Mouse (Mus musculus) kidney, postnatal 4 days (tissue): ENCODE data around the gene Fam122a.

Experiments used
- DNase-seq, 2 experiments: peaks; one replicate each; pipeline ENCODE4 v3.0.0; 2021; ENCODE audit warnings: mixed read lengths in 2 of 2

Gene Fam122a

GRCm38 (mm10) chr19:24486433-24487296 lies 9.5 kb upstream of the Fam122a start:
- no peak for DNase-seq

- DNase-seq, result no peak
Measured at GRCm38 (mm10) chr19:24484612-24485194, 7.5 kb upstream of the Fam122a start.

DNA sequence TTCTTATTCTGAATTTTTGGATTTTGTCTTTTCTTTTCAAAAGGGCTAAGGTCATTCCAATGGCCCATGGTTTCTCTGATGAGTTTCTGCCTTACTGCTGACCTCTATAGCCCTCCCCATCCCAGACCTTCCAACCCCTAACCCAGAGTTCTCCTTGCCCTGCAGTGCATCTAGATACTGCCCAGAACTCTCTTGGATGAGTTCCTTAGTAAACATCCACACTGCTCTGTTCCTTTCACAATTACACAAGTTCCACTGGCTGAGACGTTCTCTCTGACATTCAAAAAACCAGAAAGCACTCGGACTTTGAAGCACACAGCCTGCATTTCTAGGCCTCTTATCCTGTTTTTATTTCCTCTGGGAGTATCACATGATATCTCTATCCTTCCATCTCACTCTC lies 3.8 kb upstream of the Fam122a start:
- no peak for DNase-seq

GRCm38 (mm10) chr19:24476461-24476860 lies 695 bp downstream of the Fam122a start:
- DNase-seq, result peak; percentile 17 to 52

DNA sequence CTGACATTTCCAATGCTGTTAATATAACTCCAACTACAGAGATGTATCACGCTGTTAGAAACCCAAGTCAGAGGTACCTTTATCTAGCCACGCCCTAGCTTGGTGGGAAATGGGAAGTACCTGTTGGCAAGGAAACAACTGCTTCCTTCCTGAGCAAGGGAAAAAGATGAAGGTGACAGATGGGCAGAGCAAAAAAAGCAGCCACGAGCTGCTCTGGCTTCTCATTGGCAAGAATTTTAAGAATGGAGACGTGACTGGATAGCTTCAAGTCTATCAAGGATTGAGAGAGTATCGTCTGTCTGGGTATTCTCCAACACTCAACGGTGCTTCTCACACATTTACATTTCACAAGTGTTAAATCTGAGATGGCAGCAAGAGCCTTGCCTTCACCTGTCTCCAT lies 1.9 kb downstream of the Fam122a start:
- DNase-seq, result no peak

DNA sequence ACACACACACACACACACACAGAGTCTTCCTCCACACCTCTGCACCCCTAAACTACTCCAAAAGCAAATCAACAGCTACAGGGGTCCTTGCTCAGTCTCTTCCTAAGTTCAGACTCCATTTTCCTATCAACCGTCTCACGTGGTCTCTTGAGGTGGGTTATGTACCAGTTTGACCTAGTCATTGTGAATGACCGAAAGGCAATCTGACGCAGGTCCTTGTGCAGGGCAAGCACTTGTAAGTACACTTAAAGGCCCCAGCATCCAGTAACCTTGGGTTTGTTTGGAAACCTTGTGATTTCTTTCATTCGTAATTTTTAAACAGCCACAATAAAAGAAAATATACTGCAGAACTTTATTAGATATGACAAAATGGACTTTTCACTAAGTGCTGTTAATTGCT lies 4.6 kb downstream of the Fam122a start:
- no peak for DNase-seq

DNA sequence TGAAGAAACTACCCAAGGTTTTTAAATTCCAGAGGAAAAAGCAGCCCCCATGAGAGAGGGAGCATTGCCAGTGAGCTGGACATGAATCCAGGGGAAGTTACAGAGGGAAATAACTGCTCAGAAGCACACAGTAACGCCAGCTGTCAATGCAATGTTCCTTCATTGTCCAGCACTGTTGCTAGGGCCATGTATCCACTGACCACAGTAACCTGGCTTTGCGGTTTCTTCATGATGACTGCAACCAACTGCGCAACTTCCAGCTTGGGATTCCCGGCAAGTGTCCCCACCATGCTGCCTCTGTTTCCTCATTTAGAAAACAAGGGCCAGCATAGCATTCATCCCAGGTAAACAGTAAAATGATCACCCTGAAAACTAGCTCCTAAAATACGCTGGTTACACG lies 5.6 kb downstream of the Fam122a start:
- DNase-seq, result no peak

GRCm38 (mm10) chr19:24469216-24469615 lies 7.9 kb downstream of the Fam122a start:
- peak; percentile 16 to 53 for DNase-seq

DNA sequence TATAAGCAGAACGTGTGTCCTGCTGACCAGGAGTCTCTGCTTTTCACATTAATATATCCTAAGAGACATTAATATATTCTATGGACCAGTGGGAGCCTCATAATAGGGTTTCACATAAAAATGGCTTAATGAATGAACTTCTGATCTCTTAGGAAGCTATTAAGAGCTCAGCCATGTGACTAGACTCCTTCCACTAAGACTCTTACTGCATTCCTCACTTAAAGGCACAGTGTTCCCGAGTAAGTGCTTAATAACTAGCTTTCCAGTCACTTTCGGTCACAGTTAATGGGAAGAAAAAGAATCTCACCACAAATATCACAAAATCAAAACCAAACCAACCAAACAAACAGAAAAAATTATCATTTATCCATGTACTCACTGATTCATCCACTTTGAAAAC lies 8.5 kb downstream of the Fam122a start:
- no peak for DNase-seq

DNA sequence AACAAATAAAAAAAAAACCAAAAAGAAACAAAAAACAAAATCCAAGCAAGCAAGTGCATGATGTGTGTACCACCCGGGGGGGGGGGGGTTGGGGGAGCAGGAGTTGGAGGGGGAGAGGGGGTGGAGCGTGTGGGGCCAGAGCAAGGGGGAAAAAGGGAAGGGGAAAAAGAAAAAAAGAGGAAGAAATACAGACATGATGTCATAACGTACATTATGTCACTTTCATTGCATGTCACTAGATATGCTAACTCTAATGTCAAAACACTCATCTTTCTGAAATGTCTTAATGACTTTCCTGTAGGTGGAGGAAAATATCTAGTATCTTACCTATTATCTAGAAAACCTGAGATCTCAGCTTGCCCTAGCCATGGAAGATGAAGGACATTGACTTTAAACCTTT lies 14.1 kb downstream of the Fam122a start:
- DNase-seq, result no peak

- no peak for DNase-seq
Measured at GRCm38 (mm10) chr19:24456591-24457231, 20.4 kb downstream of the Fam122a start.

- DNase-seq, result no peak
Measured at GRCm38 (mm10) chr19:24455249-24455960, 21.8 kb downstream of the Fam122a start.

DNA sequence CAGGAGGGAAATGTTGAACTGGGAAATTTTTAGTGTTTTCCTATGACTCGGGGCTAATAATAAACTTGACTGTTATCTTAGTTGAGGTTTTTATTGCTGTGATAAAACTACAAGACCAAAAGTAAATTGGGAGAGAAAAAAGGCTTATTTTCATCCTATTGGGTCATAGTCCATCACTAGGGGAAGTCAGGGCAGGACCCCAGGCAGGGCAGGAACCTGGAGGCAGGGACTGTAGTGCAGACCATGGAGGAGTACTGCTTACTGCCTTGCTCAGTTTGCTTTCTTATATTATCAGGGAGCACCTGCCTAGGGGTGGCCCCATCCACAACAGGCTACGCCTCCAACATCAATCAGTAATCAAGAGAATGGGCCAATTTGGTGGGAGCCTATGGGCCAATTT lies 22.7 kb downstream of the Fam122a start:
- DNase-seq, result no peak

DNA sequence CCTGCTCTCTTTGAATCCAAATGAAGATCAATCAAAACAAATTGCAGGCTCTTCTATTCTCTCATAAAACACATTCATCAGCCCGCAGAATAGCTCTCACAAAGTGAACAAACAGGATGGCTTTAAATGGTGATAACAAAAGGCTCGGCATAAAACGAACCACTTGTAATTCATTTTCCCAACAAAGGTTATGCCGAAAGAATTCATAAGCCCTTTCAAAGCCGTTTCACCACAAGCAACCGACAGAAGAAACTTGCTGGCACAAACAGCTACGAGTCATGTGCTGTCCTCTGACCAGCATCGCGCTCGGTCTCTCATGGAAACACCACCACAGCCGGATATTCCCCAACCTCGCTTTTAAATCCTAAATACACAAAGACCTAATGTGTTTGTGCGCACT lies 23.8 kb downstream of the Fam122a start:
- no peak for DNase-seq

- DNase-seq, result peak in 1 of 2 experiments; percentile 32
Measured at GRCm38 (mm10) chr19:24452441-24452898, 24.7 kb downstream of the Fam122a start.

DNA sequence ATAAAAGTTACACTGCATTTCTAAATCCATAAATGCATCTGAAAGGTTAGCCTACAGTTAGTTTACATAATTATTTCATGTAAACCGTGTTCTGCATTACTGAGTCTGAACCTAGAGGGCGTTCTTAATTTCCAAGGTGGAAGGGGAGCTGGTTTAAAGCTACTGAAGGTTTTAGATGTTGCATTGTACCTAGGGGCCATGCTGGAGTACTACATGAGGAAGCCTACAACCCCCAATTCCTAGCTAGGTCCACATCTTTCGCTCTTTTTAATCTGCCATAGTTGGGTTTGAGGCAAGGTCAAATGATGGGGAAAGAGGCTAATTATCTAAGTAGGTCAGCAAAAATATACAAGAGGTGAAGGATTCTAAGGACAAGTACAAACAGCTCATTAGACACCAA lies 25.5 kb downstream of the Fam122a start:
- DNase-seq, result no peak

- DNase-seq, result no peak
Measured at GRCm38 (mm10) chr19:24450740-24451139, 26.4 kb downstream of the Fam122a start.

GRCm38 (mm10) chr19:24444322-24444721 lies 32.8 kb downstream of the Fam122a start:
- DNase-seq, result no peak

GRCm38 (mm10) chr19:24439715-24440114 lies 37.4 kb downstream of the Fam122a start:
- DNase-seq, result no peak

DNA sequence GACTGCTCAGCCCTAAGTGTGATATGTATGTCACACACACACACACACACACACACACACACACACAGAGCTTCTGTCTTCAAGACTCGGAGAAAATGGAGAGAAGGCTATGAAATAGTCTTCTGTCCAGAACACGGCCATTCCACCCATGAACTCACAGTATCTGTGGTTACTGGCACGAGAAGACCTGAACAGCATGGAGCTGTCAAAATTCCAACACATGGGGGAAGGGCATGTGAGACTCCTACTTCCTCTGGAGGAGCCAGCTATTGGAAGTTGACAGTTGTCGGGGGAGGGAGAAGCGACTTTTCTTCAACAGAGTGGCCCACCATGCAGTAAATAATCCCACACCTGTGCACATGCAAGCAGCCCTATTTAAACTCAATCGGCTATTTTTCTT lies 42.9 kb downstream of the Fam122a start:
- DNase-seq, result peak in 1 of 2 experiments; percentile 36

GRCm38 (mm10) chr19:24432447-24432846 lies 44.7 kb downstream of the Fam122a start:
- no peak for DNase-seq

DNA sequence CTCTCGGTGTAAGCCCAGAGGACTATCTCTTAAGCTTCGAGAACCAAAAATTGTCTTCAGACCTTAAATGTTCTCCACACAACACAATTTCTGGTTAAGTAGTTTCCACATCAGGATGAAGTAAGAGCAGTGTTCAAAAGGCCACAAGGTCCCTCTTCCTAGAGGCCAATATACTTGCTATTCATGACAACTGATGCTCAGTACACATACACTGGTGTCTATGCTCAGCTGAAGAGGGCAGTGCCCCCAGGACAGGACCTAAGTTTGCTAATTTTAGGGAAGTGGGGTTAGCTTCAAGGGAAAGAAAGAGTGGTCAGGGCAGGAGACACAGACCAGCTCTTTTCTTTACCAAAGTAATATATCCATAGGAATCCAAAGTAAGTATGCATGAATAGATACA lies 45.8 kb downstream of the Fam122a start:
- no peak for DNase-seq

DNA sequence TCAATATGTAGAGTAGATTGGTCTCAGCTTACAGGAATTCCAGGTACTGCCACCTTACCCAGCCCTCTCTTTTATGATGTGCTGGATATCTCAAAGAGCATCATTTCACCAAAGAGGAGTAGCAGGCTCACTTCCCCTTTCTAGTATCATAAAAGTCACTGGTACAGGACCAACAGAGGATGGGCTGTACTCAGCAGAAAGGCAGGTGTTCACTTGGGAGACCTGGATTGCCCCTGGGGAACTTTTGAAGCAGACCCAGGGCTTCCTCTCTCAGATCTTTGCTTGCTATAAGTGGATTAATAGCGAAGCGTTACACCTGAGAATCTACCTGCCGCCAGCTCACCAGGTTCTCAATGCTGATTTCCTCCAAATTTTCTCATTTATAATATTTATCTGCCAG lies 49.1 kb downstream of the Fam122a start:
- no peak for DNase-seq
